Mouse (Mus musculus): Measurements from ENCODE around the gene Ggact. TPM values are rescaled to one million over a fixed set of nuclear protein-coding genes. Genes with fewer than 3 reads are reported as not detected.
A peak's percentile ranks its signal among the peaks of the same experiment; 100 is the strongest.

Gene Ggact
- total RNA-seq (2021), result 10 to 100 TPM; 43.9 to 49.2 TPM
- long read RNA-seq, experiment 1, transcript Ggact-201 (3 exons, 1,076 nt), result major isoform, 6 of 13 reads
- long read RNA-seq, experiment 1, transcript Ggact-205 (3 exons, 609 nt), result minor isoform, 5 of 13 reads
- long read RNA-seq, experiment 1, partial matches to known transcripts, result 1 of 13 reads
- long read RNA-seq, experiment 1, other reads (novel, unspliced or antisense), result 1 of 13 reads
- long read RNA-seq, experiment 2, transcript Ggact-201 (3 exons, 1,076 nt), result major isoform, 6 of 15 reads
- long read RNA-seq, experiment 2, partial matches to known transcripts, result 1 of 15 reads
- long read RNA-seq, experiment 2, other reads (novel, unspliced or antisense), result 4 of 15 reads

GRCm38 (mm10) chr14:122913657-122914056 lies at the start of gene Ggact:
Gene Ggact (minus strand): TSS chr14:122913757.
- DNase-seq (ENCODE audit: low spot score in 2 of 2), result no peak

GRCm38 (mm10) chr14:122957941-122958340 lies 44.4 kb upstream of the Ggact start:
- no peak for DNase-seq (ENCODE audit: low spot score in 2 of 2)

GRCm38 (mm10) chr14:122953331-122953730 lies 39.8 kb upstream of the Ggact start:
- DNase-seq (ENCODE audit: low spot score in 2 of 2), result peak in 1 of 2 experiments; percentile 9

GRCm38 (mm10) chr14:122952556-122952955 lies 39.0 kb upstream of the Ggact start:
- no peak for DNase-seq (ENCODE audit: low spot score in 2 of 2)

GRCm38 (mm10) chr14:122951676-122952445 lies 38.3 kb upstream of the Ggact start:
- DNase-seq (ENCODE audit: low spot score in 2 of 2), result no peak

GRCm38 (mm10) chr14:122950915-122951314 lies 37.4 kb upstream of the Ggact start:
- DNase-seq (ENCODE audit: low spot score in 2 of 2), result no peak

GRCm38 (mm10) chr14:122943475-122943853 lies 29.9 kb upstream of the Ggact start:
- no peak for DNase-seq (ENCODE audit: low spot score in 2 of 2)

GRCm38 (mm10) chr14:122942757-122943474 lies 29.4 kb upstream of the Ggact start:
- no peak for DNase-seq (ENCODE audit: low spot score in 2 of 2)

GRCm38 (mm10) chr14:122936460-122936859 lies 22.9 kb upstream of the Ggact start:
- DNase-seq (ENCODE audit: low spot score in 2 of 2), result no peak

- DNase-seq (ENCODE audit: low spot score in 2 of 2), result no peak
Measured at GRCm38 (mm10) chr14:122920011-122920410, 6.5 kb upstream of the Ggact start.

GRCm38 (mm10) chr14:122917676-122918075 lies 4.1 kb upstream of the Ggact start:
- no peak for DNase-seq (ENCODE audit: low spot score in 2 of 2)

- peak; percentile 29 to 38 for DNase-seq (ENCODE audit: low spot score in 2 of 2)
Measured at GRCm38 (mm10) chr14:122912812-122913498, 602 bp downstream of the Ggact start.

GRCm38 (mm10) chr14:122912137-122912536 lies 1.4 kb downstream of the Ggact start:
- no peak for DNase-seq (ENCODE audit: low spot score in 2 of 2)

GRCm38 (mm10) chr14:122911265-122911664 lies 2.3 kb downstream of the Ggact start:
- no peak for DNase-seq (ENCODE audit: low spot score in 2 of 2)

GRCm38 (mm10) chr14:122909368-122910091 lies 4.0 kb downstream of the Ggact start:
- DNase-seq (ENCODE audit: low spot score in 2 of 2), result no peak

GRCm38 (mm10) chr14:122908075-122908474 lies 5.5 kb downstream of the Ggact start:
- no peak for DNase-seq (ENCODE audit: low spot score in 2 of 2)

- DNase-seq (ENCODE audit: low spot score in 2 of 2), result no peak
Measured at GRCm38 (mm10) chr14:122905007-122905406, 8.6 kb downstream of the Ggact start.

GRCm38 (mm10) chr14:122903923-122904351 lies 9.6 kb downstream of the Ggact start:
- DNase-seq (ENCODE audit: low spot score in 2 of 2), result no peak

GRCm38 (mm10) chr14:122902884-122903283 lies 10.7 kb downstream of the Ggact start:
- peak; percentile 18 to 52 for DNase-seq (ENCODE audit: low spot score in 2 of 2)

- DNase-seq (ENCODE audit: low spot score in 2 of 2), result no peak
Measured at GRCm38 (mm10) chr14:122902136-122902535, 11.4 kb downstream of the Ggact start.
